Mouse (Mus musculus): ENCODE data around the gene Cldn1.

The Cldn1 gene

GRCm38 (mm10) chr16:26371325-26372053, at the start of gene Cldn1:
Gene Cldn1 (minus strand): TSS chr16:26371841.
- peak; percentile 60 to 73 for DNase-seq

- no peak for DNase-seq
Observed at GRCm38 (mm10) chr16:26418616-26419015, 47.0 kb upstream of the Cldn1 start.

- no peak for DNase-seq
Observed at GRCm38 (mm10) chr16:26404070-26404469, 32.4 kb upstream of the Cldn1 start.

- DNase-seq, result no peak
Observed at GRCm38 (mm10) chr16:26400971-26401370, 29.3 kb upstream of the Cldn1 start.

GRCm38 (mm10) chr16:26400549-26400948, 28.9 kb upstream of the Cldn1 start:
- DNase-seq, result no peak

- DNase-seq, result no peak
Observed at GRCm38 (mm10) chr16:26390936-26391335, 19.3 kb upstream of the Cldn1 start.

- DNase-seq, result no peak
Observed at GRCm38 (mm10) chr16:26386159-26386558, 14.5 kb upstream of the Cldn1 start.

- DNase-seq, result no peak
Observed at GRCm38 (mm10) chr16:26384112-26384649, 12.5 kb upstream of the Cldn1 start.

GRCm38 (mm10) chr16:26377170-26377569, 5.5 kb upstream of the Cldn1 start:
- no peak for DNase-seq

GRCm38 (mm10) chr16:26370127-26370526, 1.5 kb downstream of the Cldn1 start:
- DNase-seq, result no peak

GRCm38 (mm10) chr16:26369044-26369730, 2.5 kb downstream of the Cldn1 start:
- DNase-seq, result no peak

- DNase-seq, result no peak
Observed at GRCm38 (mm10) chr16:26368121-26368520, 3.5 kb downstream of the Cldn1 start.

GRCm38 (mm10) chr16:26360694-26361093, 10.9 kb downstream of the Cldn1 start:
- no peak for DNase-seq

GRCm38 (mm10) chr16:26359619-26360018, 12.0 kb downstream of the Cldn1 start:
- no peak for DNase-seq

GRCm38 (mm10) chr16:26358898-26359297, 12.7 kb downstream of the Cldn1 start:
- no peak for DNase-seq

- DNase-seq, result no peak
Observed at GRCm38 (mm10) chr16:26357863-26358780, 13.5 kb downstream of the Cldn1 start.

- DNase-seq, result no peak
Observed at GRCm38 (mm10) chr16:26355513-26355912, 16.1 kb downstream of the Cldn1 start.

GRCm38 (mm10) chr16:26350786-26351185, 20.9 kb downstream of the Cldn1 start:
- no peak for DNase-seq

GRCm38 (mm10) chr16:26348809-26349208, 22.8 kb downstream of the Cldn1 start:
- no peak for DNase-seq

GRCm38 (mm10) chr16:26316281-26316680, 55.4 kb downstream of the Cldn1 start:
- DNase-seq, result no peak

- no peak for DNase-seq
Observed at GRCm38 (mm10) chr16:26314815-26315214, 56.8 kb downstream of the Cldn1 start.

GRCm38 (mm10) chr16:26309402-26309801, 62.2 kb downstream of the Cldn1 start:
- no peak for DNase-seq

Data from cerebellum, postnatal 36 days (tissue).